Mouse (Mus musculus): ENCODE data around the gene Tmed4.
"Not testable (repeated sequence)": the region's sequence is repeated elsewhere in the genome, so short reads cannot be mapped to it uniquely, and the experiment has no call there.

- TF ChIP-seq POLR2A (IDR thresholded peaks at IDR 0.05; ENCODE audit: low read depth, low read length); CTCF (IDR thresholded peaks at IDR 0.05; ENCODE audit: extremely low read depth, insufficient read depth, insufficient read length, insufficient replicate concordance): not testable (repeated sequence)
These were observed 20.1 kb downstream of the Tmed4 start for GRCm38 (mm10) chr11:6254602-6255001.
